Mouse (Mus musculus) left cerebral cortex, postnatal 10 days (tissue): ENCODE measurements at regions not wholly inside any gene's neighbourhood (a gene's known extent, or its start where the extent isn't known, plus 50 kb on each side); places are given as distances from the start of the nearest gene placed in this dataset.

Experiments
- DNase-seq, 2 experiments: peaks; one replicate each; pipeline ENCODE4 v3.0.0; 2021 to 2022; ENCODE audit warnings: low spot score in 2 of 2, mixed read lengths in 1 of 2; ENCODE audit errors: extremely low spot score in 1 of 2
- intact Hi-C: fragments of 180-260 bp; cut with DNase I; formaldehyde crosslinking; loops from one replicate; pipeline ENCODE4 v1.15.1; 2025

- intact Hi-C loops = no loop called here
Measured at GRCm38 (mm10) chr1:184140082-184140481, 106.0 kb upstream of the 1700056E22Rik start.

GRCm38 (mm10) chr1:184138661-184139060 lies 104.6 kb upstream of the 1700056E22Rik start:
- intact Hi-C loops = no loop called here

More at GRCm38 (mm10) chr1:184140082-184140481, 106.0 kb upstream of the 1700056E22Rik start:
- DNase-seq = no peak

GRCm38 (mm10) chr1:184130897-184131296 lies 96.8 kb upstream of the 1700056E22Rik start:
- DNase-seq = no peak

More at GRCm38 (mm10) chr1:184138661-184139060, 104.6 kb upstream of the 1700056E22Rik start:
- no peak for DNase-seq

GRCm38 (mm10) chr1:184127321-184127720 lies 93.2 kb upstream of the 1700056E22Rik start:
- intact Hi-C loops = no loop called here
- no peak for DNase-seq

More at GRCm38 (mm10) chr1:184130897-184131296, 96.8 kb upstream of the 1700056E22Rik start:
- intact Hi-C loops = no loop called here

DNA sequence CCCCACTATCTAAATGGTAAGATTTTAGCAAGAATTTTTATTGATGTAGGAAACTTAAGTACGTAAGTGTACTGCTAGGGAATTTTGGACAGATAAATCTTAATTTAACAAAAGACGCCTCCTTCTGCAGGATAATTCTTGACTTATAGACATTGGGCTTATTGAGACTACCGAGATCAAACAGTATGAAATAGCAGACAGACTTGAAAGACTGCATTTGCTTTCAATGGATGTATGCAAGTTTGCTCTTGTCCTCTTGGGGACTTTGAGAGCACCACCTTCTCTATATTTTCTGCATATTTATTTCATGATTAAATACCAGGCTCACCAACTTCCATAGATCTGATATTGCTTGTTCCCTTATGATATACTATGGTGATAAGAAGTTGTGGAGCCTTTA lies 92.8 kb upstream of the 1700056E22Rik start:
- intact Hi-C loops = no loop called here
- no peak for DNase-seq
